Mouse (Mus musculus) thymus, adult 2 months (tissue): ENCODE measurements around the gene Mapk1ip1.

Source experiments
- CTCF ChIP-seq: fragments of 200-500 bp; IDR thresholded peaks from 2 replicates; pipeline ENCODE4 v1.5.1; 2012; ENCODE audit warnings: mild to moderate bottlenecking, control low read depth, low read length, moderate library complexity, borderline replicate concordance; ENCODE audit not compliant: control insufficient read depth, poor library complexity, insufficient read depth; ENCODE audit errors: extremely low read depth
- POLR2A ChIP-seq: fragments of 200-500 bp; IDR thresholded peaks from 2 replicates; pipeline ENCODE4 v1.6.1; 2012; ENCODE audit warnings: mild to moderate bottlenecking, low read length, control low read depth, moderate library complexity; ENCODE audit not compliant: control insufficient read depth, poor library complexity, insufficient read depth; ENCODE audit errors: extremely low read depth

GRCm38 (mm10) chr7:138867286-138867685 is 21.2 kb upstream of the Mapk1ip1 start:
- TF ChIP-seq POLR2A, result no peak
- no peak for TF ChIP-seq CTCF
